Comparison of ENCODE assay signal across 8 mouse cellular contexts in the genomic region with DNA sequence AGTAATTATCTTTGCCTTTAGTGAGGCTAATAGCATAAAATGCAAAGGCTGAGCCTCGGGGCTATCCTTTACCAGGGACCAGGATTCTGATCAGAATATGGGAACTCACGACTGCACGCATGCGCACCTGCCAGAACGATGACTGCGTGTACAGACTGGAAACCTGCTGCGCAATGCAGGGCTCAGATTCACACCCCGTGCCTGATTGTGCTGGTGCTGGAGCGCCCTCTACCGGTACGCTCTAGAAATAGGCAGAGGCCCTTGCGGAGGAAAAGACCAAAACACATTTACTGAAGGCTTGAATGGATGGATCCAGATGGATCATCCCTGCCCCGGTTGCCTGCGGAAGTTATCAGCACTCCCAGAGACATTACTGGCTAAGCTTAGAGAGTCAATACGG. TPM values are rescaled to one million over a fixed set of nuclear protein-coding genes. Genes with fewer than 3 reads are reported as not detected.
DNase-seq lines count a peak whose midpoint lies in the region; ATAC-seq and TF ChIP-seq lines count a peak whose summit lies in the region.

No protein-coding gene starts in this region.

- no peak overlapping the region for H3K27ac ChIP-seq in heart, embryonic 15.5 days
- H3K27ac ChIP-seq in liver, embryonic 14.5 days: no peak overlapping the region
- no peak overlapping the region for H3K27ac ChIP-seq in neural tube, embryonic 12.5 days
- H3K27ac ChIP-seq in stomach, postnatal 0 days (replicated peaks): no peak overlapping the region

- TF ChIP-seq CTCF in brain, embryonic 14.5 days (IDR thresholded peaks at IDR 0.05; ENCODE audit: borderline replicate concordance, extremely low read depth, insufficient read depth, insufficient read length): peak; percentile 99
- peak; percentile 97 for TF ChIP-seq CTCF in liver, embryonic 14.5 days (IDR thresholded peaks at IDR 0.05; ENCODE audit: low read depth)
- TF ChIP-seq CTCF in stomach, postnatal 0 days (IDR thresholded peaks at IDR 0.05; ENCODE audit: low read depth): peak; percentile 100

- ATAC-seq in heart, embryonic 15.5 days (replicated peaks; ENCODE audit: insufficient number of reproducible peaks, insufficient read depth, low FRiP score, low read depth): no peak; the same call in 1 of the 2 replicates
- no peak for ATAC-seq in liver, embryonic 14.5 days (ENCODE audit: insufficient read depth)
- ATAC-seq in neural tube, embryonic 12.5 days (ENCODE audit: low FRiP score, low read depth): peak; percentile 62
- ATAC-seq in stomach, postnatal 0 days (ENCODE audit: low FRiP score, low TSS enrichment): peak; percentile 76

- H3K36me3 ChIP-seq in heart, embryonic 15.5 days: no peaks in the 10 kb centered on the region
- no peaks in the 10 kb centered on the region for H3K36me3 ChIP-seq in liver, embryonic 14.5 days (replicated peaks; ENCODE audit: control insufficient read depth, insufficient read depth, low read depth)
- no peaks in the 10 kb centered on the region for H3K36me3 ChIP-seq in neural tube, embryonic 12.5 days
- no peaks in the 10 kb centered on the region for H3K36me3 ChIP-seq in stomach, postnatal 0 days (ENCODE audit: control insufficient read depth, insufficient read depth, low read length)

- TF ChIP-seq POLR2A in brain, embryonic 14.5 days (IDR thresholded peaks at IDR 0.05; ENCODE audit: borderline replicate concordance, extremely low read depth, insufficient read depth, insufficient read length, poor library complexity, severe bottlenecking): no peak

- no peaks in the 10 kb centered on the region for H3K27me3 ChIP-seq in heart, embryonic 15.5 days
- peaks cover 28% of the 10 kb centered on the region for H3K27me3 ChIP-seq in liver, embryonic 14.5 days (ENCODE audit: control insufficient read depth, insufficient read depth, low read length)
- no peaks in the 10 kb centered on the region for H3K27me3 ChIP-seq in neural tube, embryonic 12.5 days (replicated peaks)
- H3K27me3 ChIP-seq in stomach, postnatal 0 days (ENCODE audit: control insufficient read depth, insufficient read depth, low read length): no peaks in the 10 kb centered on the region

- WGBS in heart, embryonic 15.5 days: under 1% methylated on average over 15 of the region's 15 CpGs
- under 1% methylated on average over 15 of the region's 15 CpGs for WGBS in liver, embryonic 14.5 days (ENCODE audit: insufficient replicate concordance)
- 2% methylated on average over 15 of the region's 15 CpGs for WGBS in neural tube, embryonic 12.5 days
- WGBS in stomach, postnatal 0 days: under 1% methylated on average over 15 of the region's 15 CpGs

- peaks cover 7% of the 10 kb centered on the region for H3K4me1 ChIP-seq in heart, embryonic 15.5 days (replicated peaks)
- H3K4me1 ChIP-seq in liver, embryonic 14.5 days (replicated peaks; ENCODE audit: control insufficient read depth in 2 of 2, insufficient read depth in 2 of 2, low read length in 1 of 2): no peaks in the 10 kb centered on the region
- H3K4me1 ChIP-seq in neural tube, embryonic 12.5 days: peaks cover 17% of the 10 kb centered on the region; the same call in 1 of the 2 replicates
- H3K4me1 ChIP-seq in stomach, postnatal 0 days (replicated peaks; ENCODE audit: control insufficient read depth, insufficient read depth): no peaks in the 10 kb centered on the region; the same call in 1 of the 2 replicates

- peak overlapping the region; percentile 21; the same call in 1 of the 2 replicates for H3K4me2 ChIP-seq in heart, embryonic 15.5 days
- no peak overlapping the region for H3K4me2 ChIP-seq in liver, embryonic 14.5 days (ENCODE audit: low read depth)
- H3K4me2 ChIP-seq in neural tube, embryonic 12.5 days (replicated peaks): peak overlapping the region; percentile 26; the same call in 1 of the 2 replicates
- no peak overlapping the region for H3K4me2 ChIP-seq in stomach, postnatal 0 days (replicated peaks; ENCODE audit: low read depth)

- no peak for TF ChIP-seq EP300 in liver, embryonic 14.5 days (IDR thresholded peaks at IDR 0.05; ENCODE audit: low read depth)
- TF ChIP-seq EP300 in stomach, postnatal 0 days (optimal IDR thresholded peaks at IDR 0.05): no peak

- no peaks in the 10 kb centered on the region for H3K9me3 ChIP-seq in heart, embryonic 15.5 days (replicated peaks)
- H3K9me3 ChIP-seq in liver, embryonic 14.5 days (ENCODE audit: control insufficient read depth, low read length): no peaks in the 10 kb centered on the region
- no peaks in the 10 kb centered on the region for H3K9me3 ChIP-seq in neural tube, embryonic 12.5 days
- H3K9me3 ChIP-seq in stomach, postnatal 0 days (ENCODE audit: control insufficient read depth, low read length): no peaks in the 10 kb centered on the region

- H3K4me3 ChIP-seq in heart, embryonic 15.5 days: no peak overlapping the region
- H3K4me3 ChIP-seq in liver, embryonic 14.5 days (ENCODE audit: insufficient read depth in 1 of 2, low read depth in 2 of 2, low read length in 2 of 2): no peak overlapping the region
- H3K4me3 ChIP-seq in neural tube, embryonic 12.5 days: no peak overlapping the region
- no peak overlapping the region for H3K4me3 ChIP-seq in stomach, postnatal 0 days (ENCODE audit: low read depth, low read length)

- peak; percentile 92 for DNase-seq in CD4-positive helper T cell, adult 2 months (ENCODE audit: low read depth, low spot score)
- peak; percentile 98 for DNase-seq in brain, embryonic 14.5 days (ENCODE audit: low read depth)
- DNase-seq in fat pad, adult 2 months (ENCODE audit: extremely low read depth, low read depth, low spot score): peak; percentile 43
- DNase-seq in kidney, postnatal 14 days: peak; percentile 89
- DNase-seq in liver, embryonic 14.5 days (ENCODE audit: low read depth in 3 of 3, low spot score in 3 of 3): peak; percentile 51 to 62 (median 58)
- peak; percentile 93 for DNase-seq in stomach, postnatal 0 days (ENCODE audit: low spot score)

- H3K9ac ChIP-seq in heart, embryonic 15.5 days: no peak overlapping the region
- no peak overlapping the region for H3K9ac ChIP-seq in liver, embryonic 14.5 days (replicated peaks)
- 0 out of 2 replicates have a peak overlapping the region, but pooled peaks have one; percentile 1 for H3K9ac ChIP-seq in neural tube, embryonic 12.5 days
- H3K9ac ChIP-seq in stomach, postnatal 0 days (ENCODE audit: low read length): no peak overlapping the region

RNA-seq across cellular contexts. Expression of gene Arl4c, which starts 3.8 kb away (rescaled TPM):
- 41.9 and 64.4 TPM in 2 replicates for polyA plus RNA-seq in brain, embryonic 14.5 days (2012; rRNA removed)
- polyA plus RNA-seq in heart, embryonic 15.5 days (2015; fragmentation: Nextera tagmentation; extraction: Ambion mirVana): 7.0 and 9.2 TPM in 2 replicates
- 0.57 and 0.76 TPM in 2 replicates for polyA plus RNA-seq in liver, embryonic 14.5 days (2012; rRNA removed)
- 0.27 and 0.56 TPM in 2 replicates for polyA plus RNA-seq in liver, embryonic 14.5 days (2014; fragmentation: Nextera tagmentation; extraction: Ambion mirVana)
- polyA plus RNA-seq in neural tube, embryonic 12.5 days (2016; fragmentation: Nextera tagmentation; extraction: Ambion mirVana): 44.0 and 47.5 TPM in 2 replicates
- polyA plus RNA-seq in stomach, postnatal 0 days (2015; fragmentation: Nextera tagmentation; extraction: Ambion mirVana): 5.7 and 5.8 TPM in 2 replicates

Comparison
In these comparisons a context has a peak if more than half of its experiments do, and no peak if none do; other contexts are left out.
1. DNase-seq: peak in every context shown above with its lines; median percentile 98 in brain, embryonic 14.5 days; 93 in stomach, postnatal 0 days; 92 in CD4-positive helper T cell, adult 2 months; 89 in kidney, postnatal 14 days; 58 in liver, embryonic 14.5 days; 43 in fat pad, adult 2 months.
2. ATAC-seq: peak in neural tube, embryonic 12.5 days (single experiment) and stomach, postnatal 0 days (single experiment); none in heart, embryonic 15.5 days (single experiment) and liver, embryonic 14.5 days (single experiment).
3. H3K4me2 ChIP-seq: peak in heart, embryonic 15.5 days (single experiment) and neural tube, embryonic 12.5 days (single experiment); none in liver, embryonic 14.5 days (single experiment) and stomach, postnatal 0 days (single experiment).
4. Peak in every context shown above with its lines, with median percentiles within 50 percentile points of each other: CTCF ChIP-seq.